Mouse (Mus musculus): ENCODE results near the gene Ctf2.

GRCm38 (mm10) chr7:127765756-127766155 lies 33.8 kb upstream of the Ctf2 start:
- TF ChIP-seq CTCF (IDR thresholded peaks at IDR 0.05; ENCODE audit: low read depth, low read length): no peak
- TF ChIP-seq POLR2A (IDR thresholded peaks at IDR 0.05; ENCODE audit: extremely low read depth, insufficient read depth, low read length): no peak
